Mouse (Mus musculus) liver, adult 2 months (tissue): ENCODE results near the gene Syt2. TPM values are rescaled to one million over a fixed set of nuclear protein-coding genes. Genes with fewer than 3 reads are reported as not detected.

Experiments
- DNase-seq: peaks from one replicate; pipeline ENCODE4 v3.0.0-alpha.2; 2011; ENCODE audit warnings: low read depth, low spot score; ENCODE audit errors: extremely low read depth
- H3K27ac ChIP-seq: fragments of 200-500 bp; replicated peaks from 2 replicates; pipeline ENCODE4 v1.5.1; 2012; ENCODE audit warnings: low read depth, mild to moderate bottlenecking, control low read depth, inconsistent platforms, low read length; ENCODE audit not compliant: insufficient read depth
- H3K27me3 ChIP-seq: fragments of 200-500 bp; 2 replicates; pipeline ENCODE4 v1.6.1; 2012; ENCODE audit warnings: mild to moderate bottlenecking, moderate library complexity, low read length, inconsistent platforms; ENCODE audit not compliant: control insufficient read depth, insufficient read depth
- H3K36me3 ChIP-seq: fragments of 200-500 bp; 2 replicates; pipeline ENCODE4 v1.6.1; 2012; ENCODE audit warnings: low read length, inconsistent platforms; ENCODE audit not compliant: control insufficient read depth, insufficient read depth
- H3K4me1 ChIP-seq: fragments of 200-500 bp; 2 replicates; pipeline ENCODE4 v1.6.1; 2011; ENCODE audit warnings: low read length; ENCODE audit not compliant: control insufficient read depth, insufficient read depth
- H3K4me3 ChIP-seq: fragments of 200-500 bp; 2 replicates; pipeline ENCODE4 v1.5.1; 2011; ENCODE audit warnings: low read depth, mild to moderate bottlenecking, control low read depth, low read length, moderate library complexity; ENCODE audit not compliant: insufficient read depth
- H3K79me2 ChIP-seq: fragments of 200-500 bp; 2 replicates; pipeline ENCODE4 v1.6.1; 2012; ENCODE audit warnings: inconsistent platforms, mild to moderate bottlenecking, low read length, moderate library complexity; ENCODE audit not compliant: control insufficient read depth, insufficient read depth
- H3K9ac ChIP-seq: fragments of 200-500 bp; 2 replicates; pipeline ENCODE4 v1.6.1; 2012; ENCODE audit warnings: low read depth, mild to moderate bottlenecking, control low read depth, inconsistent platforms, low read length
- CTCF ChIP-seq: fragments of 200-500 bp; IDR thresholded peaks from 2 replicates; pipeline ENCODE4 v1.5.1; 2011; ENCODE audit warnings: low read depth, low read length, control low read depth
- POLR2A ChIP-seq: fragments of 200-500 bp; IDR thresholded peaks from 2 replicates; pipeline ENCODE4 v1.6.1; 2011; ENCODE audit warnings: low read length, control low read depth; ENCODE audit not compliant: insufficient read depth; ENCODE audit errors: extremely low read depth
- WGBS: fragments of 180-500 bp; shearing (Covaris S2); methylation state at CpG from one replicate; pipeline ENCODE4 v1.1.7; 2018; 5-methylcytosine and 5-hydroxymethylcytosine counted together
- polyA plus RNA-seq: library from polyadenylated mRNA; depleted of rRNA; stranded (reverse); fragments of >200 nt; gene quantifications from 2 replicates; pipeline ENCODE4 v1.2.3, GENCODE M21; 2012
- total RNA-seq: library from RNA; depleted of rRNA; stranded (reverse); fragments of >200 nt; gene quantifications from 2 replicates; pipeline ENCODE4 v1.2.3, GENCODE M21; 2014

Syt2 gene
- total and polyA plus RNA-seq, 2 experiments, result not detected

DNA sequence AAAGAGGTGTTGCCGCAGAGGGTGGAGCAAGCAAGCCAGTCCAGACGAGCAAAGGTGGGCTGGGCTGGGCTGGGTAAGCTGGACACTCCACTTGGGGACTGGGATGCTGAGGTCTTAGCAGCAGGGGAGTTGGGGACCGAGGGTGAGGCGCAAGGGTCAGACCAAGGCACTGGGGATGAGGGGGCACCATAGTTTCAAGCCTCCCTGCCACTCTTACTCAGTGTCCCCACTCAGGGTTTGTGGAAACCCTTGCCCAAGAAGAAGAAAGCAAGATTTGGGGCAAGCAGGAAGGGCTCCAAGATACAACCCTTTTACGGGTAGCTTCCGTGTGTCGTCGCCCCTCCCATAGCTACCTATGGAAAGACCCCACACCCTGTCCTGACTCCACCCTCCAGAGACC is 61.8 kb downstream of the Syt2 start:
- H3K4me1 ChIP-seq, result no peaks in the 10 kb centered on the region
- TF ChIP-seq POLR2A, result no peak
- TF ChIP-seq CTCF, result no peak
- no peak overlapping the region for H3K27ac ChIP-seq
- peaks cover 13% of the 10 kb centered on the region for H3K27me3 ChIP-seq
- no peak for DNase-seq
- no peak overlapping the region for H3K4me3 ChIP-seq
- H3K36me3 ChIP-seq, result no peaks in the 10 kb centered on the region
- WGBS, result 24% methylated on average over 8 of the region's 8 CpGs
- no peak overlapping the region for H3K9ac ChIP-seq
- no peaks in the 10 kb centered on the region for H3K79me2 ChIP-seq

DNA sequence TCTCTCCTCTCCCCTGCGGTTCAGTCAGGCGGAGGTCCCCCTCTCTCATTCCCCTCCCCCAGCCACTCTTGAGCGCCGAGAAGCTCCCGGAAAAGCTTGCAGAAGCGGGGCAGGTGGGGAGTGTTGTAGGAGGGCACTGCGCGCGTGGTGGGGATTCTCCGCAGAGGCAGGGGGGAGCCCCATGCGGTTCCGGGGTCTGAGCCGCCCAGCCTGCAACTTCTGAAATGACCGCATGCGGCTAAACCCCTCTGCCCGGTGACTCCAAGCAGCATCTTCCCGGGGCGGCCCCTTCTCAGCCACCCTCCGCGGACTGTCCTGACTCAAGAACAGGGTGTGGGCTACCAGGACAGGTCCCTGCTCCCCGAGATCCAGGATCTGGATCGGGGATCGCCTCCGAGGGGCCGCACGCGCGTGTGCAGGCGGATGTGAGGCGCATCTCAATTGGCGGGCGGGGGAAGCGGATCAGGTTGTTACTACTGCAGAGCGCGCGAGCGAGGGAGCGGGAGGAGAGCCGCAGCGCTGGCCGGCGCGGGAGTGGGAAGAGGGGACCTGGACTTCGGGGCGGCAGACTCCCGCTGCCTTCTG is 62.4 kb downstream of the Syt2 start:
- H3K4me3 ChIP-seq, result no peak overlapping the region
- no peaks in the 10 kb centered on the region for H3K36me3 ChIP-seq
- H3K4me1 ChIP-seq, result no peaks in the 10 kb centered on the region
- H3K27me3 ChIP-seq, result peaks cover 13% of the 10 kb centered on the region
- no peak overlapping the region for H3K27ac ChIP-seq
- WGBS, result 3% methylated on average over 45 of the region's 46 CpGs
- no peak for DNase-seq
- TF ChIP-seq POLR2A (no peak), CTCF (no peak)
- no peak overlapping the region for H3K9ac ChIP-seq
- H3K79me2 ChIP-seq, result no peaks in the 10 kb centered on the region

DNA sequence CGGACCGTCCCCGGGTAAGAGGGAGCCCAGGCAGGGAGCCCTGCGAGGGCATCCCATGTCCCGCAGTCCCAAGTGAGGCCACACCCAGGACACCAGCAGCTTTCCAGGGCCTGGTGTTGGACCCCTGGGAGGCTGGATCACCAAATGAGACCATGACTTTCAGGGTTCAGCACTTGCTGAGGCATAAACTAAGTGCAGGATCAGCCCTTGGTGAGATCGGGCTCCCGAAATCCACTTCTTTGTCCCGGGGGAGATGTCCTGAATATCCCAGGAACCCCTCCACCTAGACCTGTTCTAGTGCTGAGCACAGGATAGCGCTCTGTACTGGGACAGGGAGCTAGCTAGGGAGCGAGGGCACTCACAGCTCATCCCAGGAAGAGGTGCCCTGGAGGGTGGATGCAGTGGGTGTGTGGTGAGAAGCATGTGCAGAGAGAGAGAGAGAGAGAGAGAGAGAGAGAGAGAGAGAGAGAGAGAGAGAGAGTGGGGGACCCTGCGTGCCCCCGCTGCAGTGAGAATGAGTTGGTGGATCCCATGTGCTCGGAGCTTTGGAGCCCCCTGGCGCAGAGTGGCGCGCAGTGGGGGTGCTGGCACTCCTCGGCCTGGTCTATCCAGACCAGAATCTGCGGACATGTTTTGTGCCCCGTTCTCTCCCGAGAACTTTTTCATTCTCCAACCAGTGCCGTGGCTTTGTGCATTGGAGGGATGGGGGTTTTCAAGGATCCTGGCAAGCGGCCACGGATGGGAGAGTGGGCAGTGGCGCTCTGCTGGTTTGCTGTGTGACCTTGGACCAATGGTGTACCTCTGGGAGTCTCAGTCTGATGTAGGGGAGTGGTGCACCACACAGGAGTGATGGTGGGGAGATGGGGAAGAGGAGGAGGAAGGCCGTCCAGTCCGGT is 63.2 kb downstream of the Syt2 start:
- Histone ChIP-seq H3K4me1 (no peaks in the 10 kb centered on the region), H3K79me2 (no peaks in the 10 kb centered on the region), H3K4me3 (no peak overlapping the region), H3K36me3 (no peaks in the 10 kb centered on the region), H3K9ac (no peak overlapping the region), H3K27me3 (peaks cover 13% of the 10 kb centered on the region), H3K27ac (no peak overlapping the region)
- TF ChIP-seq POLR2A (no peak), CTCF (no peak)
- 31% methylated on average over 25 of the region's 26 CpGs for WGBS
- DNase-seq, result no peak

DNA sequence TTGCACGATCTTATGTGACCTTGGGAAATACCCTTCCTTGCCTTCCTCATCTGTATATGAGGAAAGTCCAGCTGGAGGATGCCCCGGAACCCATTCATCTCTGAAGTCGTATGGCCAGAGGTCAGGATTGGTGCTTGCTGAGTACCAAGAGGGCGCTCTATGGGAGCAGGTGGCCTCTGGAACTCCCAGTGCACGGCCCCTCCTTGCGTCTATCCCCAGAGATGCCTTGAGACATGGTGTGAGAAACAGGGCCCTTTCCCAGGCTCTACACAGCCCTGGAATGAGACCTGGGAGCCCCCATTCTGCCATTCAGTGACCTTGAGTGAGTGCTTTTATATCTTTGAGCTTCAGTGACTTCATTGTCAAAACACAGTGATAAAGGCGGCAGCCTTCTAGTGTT is 64.6 kb downstream of the Syt2 start:
- H3K36me3 ChIP-seq, result no peaks in the 10 kb centered on the region
- WGBS, result 83% methylated on average over 7 of the region's 7 CpGs

GRCm38 (mm10) chr1:134711653-134712052 is 65.2 kb downstream of the Syt2 start:
- no peak overlapping the region for H3K27ac ChIP-seq
- H3K4me3 ChIP-seq, result no peak overlapping the region
- H3K27me3 ChIP-seq, result peaks cover 12% of the 10 kb centered on the region
- 80% methylated on average over 5 of the region's 5 CpGs for WGBS
- no peak for DNase-seq
- no peaks in the 10 kb centered on the region for H3K36me3 ChIP-seq
- no peak overlapping the region for H3K9ac ChIP-seq
- H3K79me2 ChIP-seq, result no peaks in the 10 kb centered on the region
- no peak for TF ChIP-seq CTCF
- TF ChIP-seq POLR2A, result no peak
- H3K4me1 ChIP-seq, result no peaks in the 10 kb centered on the region

More for the DNA sequence above, 64.6 kb downstream of the Syt2 start:
- Histone ChIP-seq H3K4me3 (no peak overlapping the region), H3K9ac (no peak overlapping the region), H3K79me2 (no peaks in the 10 kb centered on the region), H3K4me1 (no peaks in the 10 kb centered on the region), H3K27ac (no peak overlapping the region), H3K27me3 (peaks cover 13% of the 10 kb centered on the region)
- no peak for DNase-seq
- TF ChIP-seq CTCF (no peak), POLR2A (no peak)

DNA sequence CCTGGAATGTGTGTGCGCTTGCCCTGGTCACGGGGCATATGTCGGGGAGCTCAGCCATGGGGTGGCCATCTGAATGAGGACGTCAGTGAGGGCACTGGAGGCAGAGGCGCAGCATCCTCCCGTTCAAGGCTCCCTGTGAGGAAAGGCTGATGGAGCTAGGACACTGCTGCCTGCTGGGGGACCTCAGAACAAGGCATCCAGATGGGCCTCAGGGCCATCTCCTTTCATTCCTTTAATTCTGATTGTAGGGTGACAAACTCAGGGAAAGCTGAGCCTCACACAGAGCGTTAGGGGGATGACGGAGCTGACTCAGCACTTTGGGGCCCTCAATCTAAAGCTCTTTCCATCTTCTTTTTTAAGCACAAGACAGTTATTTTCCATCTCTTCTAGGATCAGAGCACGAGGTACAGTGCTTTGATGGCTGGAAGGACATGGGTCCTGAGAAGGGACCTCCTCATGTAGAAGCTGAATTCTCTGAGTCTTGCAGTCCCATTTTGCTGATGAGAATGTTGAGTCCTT is 66.4 kb downstream of the Syt2 start:
- TF ChIP-seq CTCF (no peak), POLR2A (no peak)
- H3K4me1 ChIP-seq, result no peaks in the 10 kb centered on the region
- H3K4me3 ChIP-seq, result no peak overlapping the region
- H3K36me3 ChIP-seq, result no peaks in the 10 kb centered on the region
- DNase-seq, result no peak
- H3K79me2 ChIP-seq, result no peaks in the 10 kb centered on the region
- H3K27ac ChIP-seq, result no peak overlapping the region
- no peak overlapping the region for H3K9ac ChIP-seq
- peaks cover 10% of the 10 kb centered on the region for H3K27me3 ChIP-seq
- WGBS, result 78% methylated on average over 9 of the region's 9 CpGs
